In the genomic region with DNA sequence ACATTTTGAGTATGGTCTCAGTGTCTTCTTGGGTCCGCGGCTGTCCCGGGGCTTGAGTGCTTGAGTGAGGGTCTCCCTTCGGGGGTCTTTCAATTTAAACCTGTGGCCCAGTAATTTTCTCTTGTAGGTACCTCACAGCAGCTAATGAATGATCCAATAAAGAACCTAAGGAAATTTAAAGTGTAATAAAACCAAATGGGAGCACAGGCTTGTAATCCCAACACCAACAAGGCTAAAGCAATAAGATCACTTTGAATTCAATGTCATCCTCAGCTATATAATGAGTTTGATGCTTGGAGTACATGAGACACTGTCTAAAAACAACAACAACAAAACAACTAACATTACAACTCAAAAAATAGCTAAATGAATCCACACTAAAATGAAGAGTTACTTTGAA, we compare ENCODE assay signal across 16 mouse cellular contexts.
"Had no signal": no experiment of that assay in that cellular context is flagged by ENCODE, and none has a peak within 500 bp of the region (broad histone marks: within the 10 kb centered on the region; RNA-seq: fewer than 3 reads in every experiment).

No protein-coding gene starts in this region.

- DNase-seq: retina, postnatal 1 day; right cerebral cortex, adult 18-20 months; right cerebral cortex, postnatal 14 days; right cerebral cortex, postnatal 25 days; right cerebral cortex, postnatal 4 days; spleen, adult 18-20 months; thymus, adult 18-20 months; thymus, adult 2 months; thymus, postnatal 14 days; thymus, postnatal 25 days; thymus, postnatal 36 days; thymus, postnatal 4 days had no signal

- H3K27ac ChIP-seq: neural tube, embryonic 13.5 days; neural tube, embryonic 15.5 days; stomach, embryonic 15.5 days; stomach, postnatal 0 days had no signal

- H3K36me3 ChIP-seq: neural tube, embryonic 13.5 days; neural tube, embryonic 15.5 days; stomach, embryonic 15.5 days had no signal

- H3K27me3 ChIP-seq: neural tube, embryonic 13.5 days; neural tube, embryonic 15.5 days; stomach, embryonic 15.5 days had no signal

- H3K4me1 ChIP-seq: neural tube, embryonic 13.5 days; neural tube, embryonic 15.5 days; stomach, embryonic 15.5 days had no signal

- H3K9ac ChIP-seq: neural tube, embryonic 13.5 days; neural tube, embryonic 15.5 days; stomach, embryonic 15.5 days had no signal

- H3K4me3 ChIP-seq: neural tube, embryonic 13.5 days; neural tube, embryonic 15.5 days; stomach, embryonic 15.5 days had no signal
